Mouse (Mus musculus) R1 (cell line): Measurements from ENCODE around the gene Mpped2.

Experiments used
- DNase-seq: peaks from one replicate; pipeline ENCODE4 v3.0.0-alpha.2; 2018; ENCODE audit warnings: low read depth, low spot score

Mpped2 gene

DNA sequence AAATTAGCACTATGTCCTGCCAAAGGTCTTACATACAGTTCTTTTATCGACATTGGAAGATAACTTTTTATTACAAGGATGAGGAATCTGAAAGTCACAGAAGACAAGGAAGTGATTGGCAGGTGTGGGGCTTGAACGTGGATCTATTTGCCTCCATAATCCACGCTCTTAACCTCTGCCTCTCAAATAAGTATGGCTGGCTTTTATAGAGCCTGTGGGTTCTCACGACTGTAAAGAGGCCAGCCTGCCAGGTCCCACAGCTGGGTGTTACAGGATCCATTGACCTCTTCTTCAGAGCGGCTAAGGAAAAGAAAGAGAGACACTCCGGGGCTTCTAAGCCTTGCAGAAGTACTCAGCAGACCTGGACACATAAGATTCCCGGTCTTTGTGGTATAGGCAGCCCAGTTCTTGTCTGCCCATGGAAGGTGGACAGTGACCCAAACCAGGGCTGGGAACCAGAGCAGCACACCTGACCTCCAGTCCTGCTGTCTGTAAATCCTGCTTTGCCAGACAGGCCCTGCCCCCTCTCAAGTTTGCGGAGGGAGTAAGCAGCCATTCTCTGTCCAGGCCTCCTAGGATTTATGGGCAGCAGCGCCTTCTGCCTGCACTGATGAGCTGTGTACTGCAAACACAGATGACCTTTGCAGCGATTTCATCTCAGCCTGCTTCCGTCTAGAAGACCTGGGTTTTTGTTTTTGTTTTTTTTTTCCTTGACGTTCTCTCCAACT, 162.7 kb downstream of the Mpped2 start:
- DNase-seq = no peak

DNA sequence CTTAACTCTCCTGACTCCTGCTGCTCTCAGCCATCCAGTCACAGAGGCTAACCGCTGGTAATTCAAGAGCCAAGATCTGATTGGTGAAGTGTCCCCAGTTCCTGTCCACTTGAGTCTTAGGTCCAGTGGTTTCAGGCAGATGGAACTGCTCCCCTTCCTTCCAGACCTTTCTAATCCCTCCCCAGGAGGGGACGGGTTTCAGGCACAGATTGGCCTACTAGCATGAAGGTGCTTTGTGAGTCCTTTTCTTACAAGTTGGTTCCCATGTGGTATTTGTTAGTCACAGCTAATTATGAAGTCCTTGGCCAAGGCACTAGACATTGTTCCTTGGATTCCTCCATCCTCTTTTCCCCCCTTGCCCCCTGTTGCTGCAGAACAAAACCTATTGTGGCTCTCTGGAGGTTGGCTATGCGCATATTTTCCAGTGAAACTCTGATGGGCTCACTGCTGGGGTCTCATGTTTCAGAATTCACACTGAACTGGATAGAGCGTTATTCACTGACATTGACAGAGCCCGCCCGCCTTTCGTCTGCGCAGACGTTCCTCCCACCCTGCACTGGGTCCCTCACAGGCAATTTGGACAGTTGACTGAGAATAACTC, 163.4 kb downstream of the Mpped2 start:
- DNase-seq = peak; percentile 92

DNA sequence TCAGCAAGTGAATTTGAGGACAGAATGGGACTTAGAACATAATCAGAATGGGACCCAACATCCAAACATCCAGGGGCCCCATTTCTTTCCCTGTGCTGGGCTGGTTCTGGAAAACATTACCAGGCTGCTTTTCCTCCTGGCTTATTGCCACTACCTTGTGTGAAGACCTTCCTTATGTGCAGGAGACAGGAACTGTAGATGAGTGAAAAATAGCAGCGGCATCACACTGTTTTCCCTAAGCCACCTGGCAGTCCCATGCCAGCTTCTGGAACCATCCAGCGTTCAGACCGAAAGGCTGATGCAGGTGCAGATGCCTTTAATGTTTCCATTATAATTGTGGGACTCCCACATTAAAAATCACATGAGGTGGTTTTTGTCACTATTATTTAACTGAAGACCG, 164.2 kb downstream of the Mpped2 start:
- no peak for DNase-seq

DNA sequence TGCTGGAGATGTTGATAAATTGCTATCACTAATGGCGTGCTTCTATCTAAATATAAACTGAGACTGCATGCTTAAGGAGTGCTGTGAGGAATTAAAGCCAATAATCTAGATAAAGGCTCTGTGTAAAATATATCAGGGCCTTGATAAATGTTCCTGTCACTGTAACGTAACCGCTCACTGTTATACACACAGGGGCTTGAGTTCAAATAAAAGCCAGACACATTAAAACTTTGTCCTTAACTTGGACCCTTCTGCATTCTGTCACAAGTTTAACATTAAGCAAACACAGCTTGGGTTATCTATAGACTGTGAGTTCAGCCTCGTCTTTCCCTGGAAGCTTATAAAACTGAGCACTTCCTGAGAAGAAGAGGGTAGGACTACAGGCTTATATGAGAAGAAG, 164.6 kb downstream of the Mpped2 start:
- DNase-seq = no peak

DNA sequence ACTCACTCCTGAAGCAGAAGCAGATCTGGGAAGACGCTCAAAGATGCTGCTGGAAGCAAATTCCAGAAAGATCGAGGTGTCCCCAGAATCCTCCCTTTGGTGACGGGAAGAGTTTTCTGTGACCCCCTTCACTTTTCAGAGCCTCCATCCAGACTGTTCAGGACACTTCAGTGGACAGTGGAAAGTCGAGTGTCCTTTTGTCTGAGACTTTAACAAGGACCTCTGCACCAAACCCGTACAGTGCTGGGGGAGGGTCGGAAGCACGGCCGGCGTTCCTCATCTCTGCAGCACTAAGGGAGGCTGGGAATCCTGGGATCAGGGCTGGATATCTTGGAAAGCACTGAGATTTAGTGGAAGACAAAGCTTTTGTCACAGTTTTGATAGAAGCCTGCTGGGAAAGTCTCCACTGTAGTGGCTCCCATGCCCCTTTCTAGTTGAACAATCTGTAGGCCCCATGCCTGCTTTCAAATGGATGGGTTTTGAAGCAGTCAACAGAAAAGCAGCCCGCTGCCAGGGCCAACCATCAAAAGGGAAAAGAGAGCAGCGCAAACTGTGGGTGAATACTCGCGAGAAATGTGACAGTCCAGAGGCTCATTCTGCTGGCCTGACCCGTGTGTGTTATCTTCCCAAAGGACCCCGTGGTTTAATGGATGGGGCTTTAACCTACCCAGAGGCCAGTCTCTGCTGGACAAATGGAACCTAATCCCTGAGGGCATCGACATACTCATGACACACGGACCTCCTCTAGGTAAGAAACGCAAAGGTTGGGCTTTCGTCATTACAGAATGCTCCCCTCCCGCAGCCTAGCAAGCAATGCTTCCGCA, 168.0 kb downstream of the Mpped2 start:
- DNase-seq = no peak

DNA sequence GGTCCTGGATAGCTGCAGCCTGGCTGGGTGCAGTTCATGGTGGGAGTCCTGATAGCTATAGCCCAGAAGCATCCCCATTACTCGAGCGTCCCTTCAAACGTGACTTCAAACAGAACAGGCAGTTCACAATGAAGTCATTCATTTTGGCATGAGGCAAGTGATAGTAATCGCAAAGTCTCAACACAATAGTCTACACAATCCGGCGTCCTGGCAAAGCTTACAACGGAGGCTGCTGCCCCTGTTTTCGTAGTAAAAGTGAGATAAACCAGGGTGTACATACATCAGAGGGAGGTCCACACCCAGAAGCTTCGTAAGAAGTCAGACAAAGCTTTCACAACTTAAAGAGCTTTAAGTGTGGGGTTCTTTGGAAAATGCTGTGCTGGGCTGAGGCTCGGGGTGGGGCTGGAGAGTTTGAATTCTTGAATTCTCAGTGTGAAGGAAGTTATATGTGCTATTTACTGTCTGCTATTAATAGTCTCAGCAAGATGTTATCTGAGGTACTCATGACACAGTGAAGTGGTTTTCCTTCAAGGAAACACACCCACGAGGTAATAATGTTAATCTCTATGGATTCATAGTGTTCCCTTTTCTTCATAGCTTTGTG, 170.1 kb downstream of the Mpped2 start:
- DNase-seq = no peak

DNA sequence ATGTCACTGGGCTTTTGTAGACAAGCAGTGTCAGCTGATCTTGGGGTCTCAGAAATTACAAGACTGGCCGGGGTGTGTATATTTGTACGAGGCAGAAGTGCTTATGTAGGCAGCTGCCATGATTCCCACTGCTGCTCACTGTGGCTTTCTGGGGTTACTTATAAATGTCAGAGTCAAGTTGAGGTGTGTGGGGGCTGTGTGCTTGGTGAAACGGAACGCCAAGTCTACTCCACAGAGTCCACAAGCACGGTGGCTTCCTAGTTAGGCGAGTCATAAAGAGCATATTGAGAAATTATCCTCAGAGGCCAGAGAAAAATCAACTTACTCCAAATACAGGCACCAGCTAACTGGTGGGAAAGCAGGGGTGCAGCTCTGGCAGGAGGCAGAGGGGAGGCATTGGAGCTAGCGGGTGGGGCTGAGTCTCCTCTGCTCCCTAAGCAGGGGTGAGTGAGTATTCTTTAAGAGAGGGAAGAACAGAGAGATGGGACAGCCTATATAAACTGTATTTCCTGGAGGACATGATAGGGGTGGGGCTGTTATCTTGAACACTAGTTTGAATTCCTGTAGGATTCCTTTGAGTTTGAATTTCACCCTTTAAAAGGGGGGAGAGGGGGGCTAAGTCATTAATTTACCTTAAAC, 172.2 kb downstream of the Mpped2 start:
- DNase-seq = peak; percentile 23

DNA sequence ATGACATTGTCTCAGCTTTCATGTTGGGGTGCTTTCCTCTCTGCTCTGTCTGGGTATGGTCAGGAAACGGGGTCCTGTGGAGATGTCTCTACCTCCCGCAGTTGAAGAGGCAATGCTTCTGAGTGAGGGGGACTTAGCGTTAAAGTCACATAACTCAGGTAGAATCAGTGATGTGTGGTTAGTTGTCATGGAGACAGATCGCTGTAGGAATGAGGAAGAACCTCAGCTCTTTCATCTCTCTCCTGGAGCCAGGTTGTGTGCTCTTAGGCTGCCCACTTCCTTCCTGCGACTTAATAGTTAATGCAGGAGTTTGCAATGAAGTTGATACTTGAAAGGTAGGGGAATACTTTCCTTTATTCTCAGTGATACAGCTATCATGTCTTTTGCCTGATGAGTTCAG, 173.2 kb downstream of the Mpped2 start:
- DNase-seq = peak; percentile 57

DNA sequence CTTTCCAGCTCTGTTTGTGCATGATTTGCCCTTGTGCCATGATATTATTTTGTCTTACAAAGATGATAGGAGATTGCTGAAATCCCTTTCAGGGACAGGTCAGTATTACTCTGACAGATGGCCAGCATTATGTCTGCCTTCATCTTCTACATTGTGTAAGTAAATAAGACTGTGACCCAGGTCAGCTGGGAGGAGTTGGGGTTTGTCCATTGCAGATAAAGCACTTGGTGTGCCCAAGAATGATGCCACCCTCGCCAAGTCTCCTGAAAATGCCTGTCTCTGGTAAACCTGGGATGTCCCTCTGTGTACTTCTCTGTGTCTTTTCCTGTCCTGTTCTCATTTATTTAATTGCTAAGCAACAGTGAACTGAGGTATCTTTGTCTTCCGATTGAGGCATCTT, 177.8 kb downstream of the Mpped2 start:
- DNase-seq = no peak

DNA sequence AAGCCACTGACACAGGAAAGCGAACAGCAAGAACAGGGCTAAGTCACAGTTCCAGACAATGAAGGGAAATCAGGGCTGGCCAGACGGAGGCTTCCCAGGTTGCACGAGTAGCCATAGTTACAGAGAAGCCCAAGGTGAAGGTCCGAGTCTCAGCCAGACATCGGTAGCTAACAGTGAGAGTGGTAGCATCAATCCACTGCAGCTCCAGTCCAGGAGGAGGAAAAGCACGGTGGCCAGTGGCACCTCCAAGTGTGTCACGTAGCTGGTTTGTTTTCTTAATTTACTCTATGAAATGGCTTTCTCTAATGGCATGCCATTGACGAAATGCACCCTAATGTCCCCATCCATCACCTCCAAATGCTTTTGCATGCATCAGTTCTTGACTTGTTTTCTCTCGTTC, 180.1 kb downstream of the Mpped2 start:
- DNase-seq = no peak

DNA sequence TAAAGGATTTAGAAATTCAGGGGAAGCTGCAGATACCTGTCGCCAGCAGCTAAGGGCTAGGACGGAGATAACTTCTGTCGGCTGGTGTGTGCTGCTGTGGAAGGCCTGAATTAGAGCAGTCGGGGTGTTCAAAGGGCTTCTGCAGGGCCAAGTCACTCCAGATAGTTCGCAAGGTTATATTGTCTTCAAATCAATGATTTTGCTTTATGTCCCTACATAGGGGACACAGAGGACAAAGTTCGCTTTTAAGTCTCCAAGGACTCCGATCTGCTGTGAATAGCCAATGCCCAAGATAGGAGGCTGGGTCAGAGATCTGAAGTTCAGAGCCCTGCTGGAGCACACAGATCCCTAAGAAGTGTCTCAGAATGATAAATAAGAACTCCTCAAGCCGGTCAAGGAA, 190.3 kb downstream of the Mpped2 start:
- no peak for DNase-seq

DNA sequence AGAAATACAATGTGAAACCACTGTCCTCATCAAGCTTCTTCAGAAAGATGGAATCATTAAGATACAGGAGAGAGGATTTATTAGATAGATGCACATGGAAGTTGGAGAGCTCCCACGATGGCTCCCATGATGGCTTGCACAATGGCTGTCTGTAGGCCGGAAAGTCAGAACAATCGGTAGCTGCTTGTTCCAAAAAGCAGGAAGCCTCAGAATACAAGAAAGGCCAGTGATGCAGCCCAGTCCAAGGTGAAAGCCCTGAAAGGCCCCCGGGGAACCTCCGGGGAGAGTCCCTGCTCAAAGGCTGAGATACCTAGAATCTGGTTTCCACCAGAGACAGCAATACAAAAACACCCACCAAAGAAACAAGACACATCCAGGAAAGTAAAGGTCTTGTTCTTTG, 195.1 kb downstream of the Mpped2 start:
- DNase-seq = no peak

DNA sequence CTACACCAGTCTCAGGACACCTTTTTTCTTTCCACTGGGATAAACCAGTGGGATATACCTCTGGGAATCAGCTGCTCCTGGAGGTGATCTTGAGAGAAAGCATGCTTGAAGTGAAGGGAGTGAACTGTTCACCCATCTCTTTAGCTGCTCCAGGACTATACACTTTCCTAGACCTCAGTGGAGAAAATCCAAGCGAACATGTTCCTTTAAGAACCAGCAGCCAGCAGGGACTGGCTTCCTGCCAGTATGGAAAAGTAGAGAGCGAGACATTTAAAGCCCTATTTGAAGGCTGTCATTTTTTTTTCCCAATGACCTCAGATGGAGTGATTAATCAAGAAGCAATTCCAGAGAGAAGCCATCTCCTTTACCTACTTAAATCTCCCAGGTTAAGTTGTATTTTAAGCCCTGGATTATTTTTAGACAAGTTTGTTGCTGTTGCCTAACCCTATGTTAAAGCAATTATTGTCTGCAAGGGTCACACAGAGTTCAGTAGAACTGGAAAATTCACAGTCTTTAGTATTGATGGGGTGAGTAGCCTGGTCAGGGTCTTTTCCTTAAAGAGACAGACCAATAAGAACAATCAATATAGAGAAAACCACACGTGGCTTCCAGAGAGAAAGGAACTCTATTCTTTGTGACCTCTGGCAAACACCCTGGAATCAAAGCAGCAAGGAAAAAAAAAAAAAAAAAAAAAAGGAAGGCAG, 196.4 kb downstream of the Mpped2 start:
- no peak for DNase-seq

DNA sequence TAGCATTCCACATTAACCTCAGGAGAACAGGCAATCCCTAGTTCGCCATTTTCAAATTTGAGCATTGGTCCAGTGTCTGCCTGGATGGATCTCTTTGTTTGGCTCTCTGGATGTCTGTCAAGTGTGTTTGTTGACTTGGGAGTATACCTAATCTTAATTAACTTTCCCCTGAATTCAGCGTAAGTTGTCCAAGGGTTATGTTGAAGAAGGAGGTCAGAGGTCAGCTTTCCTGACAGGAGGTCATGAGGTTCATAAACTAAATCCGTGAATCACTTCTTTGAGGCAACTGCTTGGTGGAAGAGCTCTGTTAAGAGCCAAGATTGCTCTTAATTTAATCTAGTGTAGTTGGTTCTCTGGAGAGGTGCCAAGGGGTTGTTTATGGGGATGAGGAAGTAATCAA, 200.3 kb downstream of the Mpped2 start:
- DNase-seq = no peak

DNA sequence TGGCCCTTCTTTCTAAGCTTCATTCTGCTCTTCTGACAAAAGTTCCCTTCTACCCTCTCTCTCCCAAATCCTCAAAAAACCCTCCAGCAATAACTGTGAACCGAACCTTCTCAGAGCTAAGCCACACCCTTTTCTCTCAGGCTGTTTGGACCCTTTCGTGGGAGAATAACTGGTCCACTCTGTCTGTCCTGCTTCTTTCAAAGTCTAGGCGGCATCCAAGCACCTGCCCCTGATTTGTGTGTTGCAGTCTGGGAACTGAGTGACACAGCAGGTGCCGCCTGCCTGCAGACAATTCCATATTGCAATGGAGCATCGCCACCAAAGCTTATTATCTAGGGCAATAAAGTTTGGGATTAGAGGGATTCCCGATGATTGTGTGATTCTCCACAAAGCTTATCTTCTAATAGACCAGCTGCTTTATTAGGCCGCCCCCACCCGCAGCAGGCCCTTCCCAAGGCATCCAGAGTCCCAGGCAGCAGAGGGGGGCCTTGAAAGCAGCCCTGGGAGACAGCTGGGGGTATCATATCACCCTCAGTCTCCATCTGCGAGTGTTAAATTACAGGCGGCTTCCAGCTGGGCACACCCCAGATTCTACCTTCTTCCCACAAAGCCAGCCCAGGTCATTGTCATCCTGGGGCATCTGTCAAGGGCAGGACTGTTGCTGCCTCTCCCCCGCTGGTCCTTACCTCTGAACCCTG, 202.4 kb downstream of the Mpped2 start:
- no peak for DNase-seq

DNA sequence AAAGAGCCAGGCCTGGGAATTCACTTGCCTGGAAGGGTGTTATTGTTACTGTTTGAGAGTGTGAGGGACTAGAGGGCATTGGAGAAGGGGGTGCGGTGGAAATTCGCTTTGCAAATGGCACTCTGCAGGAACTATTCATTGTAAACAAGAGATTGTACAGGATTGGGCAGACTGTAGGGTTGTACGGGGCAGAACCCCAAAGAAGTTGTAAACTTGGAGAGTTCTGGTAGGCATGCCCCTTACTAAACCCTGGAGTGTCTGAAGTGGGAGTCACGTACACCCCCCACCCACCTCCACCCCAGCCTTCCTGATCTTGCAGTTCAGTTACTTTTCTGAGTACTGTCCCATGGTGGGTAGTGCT, 202.9 kb downstream of the Mpped2 start:
- DNase-seq = no peak

DNA sequence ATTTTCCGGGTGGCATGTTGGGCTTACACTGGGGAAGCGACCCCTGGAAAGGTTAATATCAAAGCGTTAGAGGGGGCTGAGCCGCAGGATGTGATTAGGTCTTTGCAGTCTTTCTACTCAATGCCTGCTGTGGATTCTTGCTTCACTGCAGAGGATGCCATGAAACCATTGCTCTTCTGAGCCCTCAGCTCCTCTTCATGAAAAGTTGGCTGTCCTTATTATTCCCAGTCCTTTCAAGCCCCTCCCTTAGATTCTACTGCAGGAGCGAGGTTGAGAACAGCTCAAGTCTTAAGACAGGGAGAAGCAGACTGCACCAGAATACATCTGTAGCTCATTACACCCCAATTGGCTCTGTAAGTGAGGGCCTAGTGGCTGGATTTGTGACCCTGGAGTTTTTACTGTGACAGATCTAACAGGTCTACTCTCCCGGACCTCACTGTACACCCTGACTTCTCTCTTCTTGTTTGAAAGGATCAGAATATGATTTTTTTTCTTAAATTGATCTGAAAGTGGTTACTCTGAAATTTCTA, 218.9 kb downstream of the Mpped2 start:
- no peak for DNase-seq
